Mouse (Mus musculus): ENCODE measurements around the gene Cyp8b1.

Gene Cyp8b1

GRCm38 (mm10) chr9:121926634-121927405 lies 10.7 kb upstream of the Cyp8b1 start:
- Histone ChIP-seq H3K36me3 (ENCODE audit: insufficient read depth, low read length) (no peaks in the 10 kb centered on the region), H3K4me1 (replicated peaks; ENCODE audit: low read depth, low read length) (no peaks in the 10 kb centered on the region), H3K4me3 (replicated peaks; ENCODE audit: low read length) (no peak overlapping the region), H3K27me3 (ENCODE audit: insufficient read depth, low read length) (peaks cover 29% of the 10 kb centered on the region), H3K9me3 (ENCODE audit: low read length) (no peaks in the 10 kb centered on the region)
- TF ChIP-seq POU5F1 (IDR thresholded peaks at IDR 0.05; ENCODE audit: borderline replicate concordance, low read length) (no peak), CTCF (conservative IDR thresholded peaks at IDR 0.05; ENCODE audit: low read length) (no peak), NANOG (IDR thresholded peaks at IDR 0.05; ENCODE audit: borderline replicate concordance, low read length) (no peak)

- Histone ChIP-seq H3K4me1 (replicated peaks; ENCODE audit: low read depth, low read length) (no peaks in the 10 kb centered on the region), H3K9me3 (ENCODE audit: low read length) (no peaks in the 10 kb centered on the region), H3K4me3 (replicated peaks; ENCODE audit: low read length) (no peak overlapping the region), H3K36me3 (ENCODE audit: insufficient read depth, low read length) (no peaks in the 10 kb centered on the region), H3K27me3 (ENCODE audit: insufficient read depth, low read length) (peaks cover 29% of the 10 kb centered on the region)
- TF ChIP-seq CTCF (conservative IDR thresholded peaks at IDR 0.05; ENCODE audit: low read length) (no peak), POU5F1 (IDR thresholded peaks at IDR 0.05; ENCODE audit: borderline replicate concordance, low read length) (no peak), NANOG (IDR thresholded peaks at IDR 0.05; ENCODE audit: borderline replicate concordance, low read length) (no peak)
These were observed 9.9 kb upstream of the Cyp8b1 start for GRCm38 (mm10) chr9:121925959-121926358.

GRCm38 (mm10) chr9:121924901-121925560 lies 8.9 kb upstream of the Cyp8b1 start:
- Histone ChIP-seq H3K4me1 (replicated peaks; ENCODE audit: low read depth, low read length) (peaks cover 4% of the 10 kb centered on the region), H3K9me3 (ENCODE audit: low read length) (no peaks in the 10 kb centered on the region), H3K4me3 (replicated peaks; ENCODE audit: low read length) (no peak overlapping the region), H3K36me3 (ENCODE audit: insufficient read depth, low read length) (no peaks in the 10 kb centered on the region), H3K27me3 (ENCODE audit: insufficient read depth, low read length) (peaks cover 29% of the 10 kb centered on the region)
- TF ChIP-seq CTCF (conservative IDR thresholded peaks at IDR 0.05; ENCODE audit: low read length) (no peak), NANOG (IDR thresholded peaks at IDR 0.05; ENCODE audit: borderline replicate concordance, low read length) (no peak), POU5F1 (IDR thresholded peaks at IDR 0.05; ENCODE audit: borderline replicate concordance, low read length) (no peak)

GRCm38 (mm10) chr9:121923906-121924305 lies 7.8 kb upstream of the Cyp8b1 start:
- TF ChIP-seq CTCF (conservative IDR thresholded peaks at IDR 0.05; ENCODE audit: low read length): no peak
- no peak for TF ChIP-seq POU5F1 (IDR thresholded peaks at IDR 0.05; ENCODE audit: borderline replicate concordance, low read length)
- TF ChIP-seq NANOG (IDR thresholded peaks at IDR 0.05; ENCODE audit: borderline replicate concordance, low read length): no peak
- H3K36me3 ChIP-seq (ENCODE audit: insufficient read depth, low read length): no peaks in the 10 kb centered on the region
- no peak overlapping the region for H3K4me3 ChIP-seq (replicated peaks; ENCODE audit: low read length)

GRCm38 (mm10) chr9:121923443-121923842 lies 7.3 kb upstream of the Cyp8b1 start:
- no peak for TF ChIP-seq NANOG (IDR thresholded peaks at IDR 0.05; ENCODE audit: borderline replicate concordance, low read length)
- TF ChIP-seq CTCF (conservative IDR thresholded peaks at IDR 0.05; ENCODE audit: low read length): no peak
- TF ChIP-seq POU5F1 (IDR thresholded peaks at IDR 0.05; ENCODE audit: borderline replicate concordance, low read length): no peak

More at GRCm38 (mm10) chr9:121923906-121924305, 7.8 kb upstream of the Cyp8b1 start:
- peaks cover 29% of the 10 kb centered on the region for H3K27me3 ChIP-seq (ENCODE audit: insufficient read depth, low read length)
- H3K9me3 ChIP-seq (ENCODE audit: low read length): no peaks in the 10 kb centered on the region
- H3K4me1 ChIP-seq (replicated peaks; ENCODE audit: low read depth, low read length): peaks cover 14% of the 10 kb centered on the region

GRCm38 (mm10) chr9:121919027-121919501 lies 3.0 kb upstream of the Cyp8b1 start:
- TF ChIP-seq CTCF (conservative IDR thresholded peaks at IDR 0.05; ENCODE audit: low read length): no peak
- TF ChIP-seq POU5F1 (IDR thresholded peaks at IDR 0.05; ENCODE audit: borderline replicate concordance, low read length): no peak
- no peak for TF ChIP-seq NANOG (IDR thresholded peaks at IDR 0.05; ENCODE audit: borderline replicate concordance, low read length)
- Histone ChIP-seq H3K4me3 (replicated peaks; ENCODE audit: low read length) (no peak overlapping the region), H3K4me1 (replicated peaks; ENCODE audit: low read depth, low read length) (peaks cover 16% of the 10 kb centered on the region), H3K9me3 (ENCODE audit: low read length) (no peaks in the 10 kb centered on the region), H3K27me3 (ENCODE audit: insufficient read depth, low read length) (peaks cover 29% of the 10 kb centered on the region), H3K36me3 (ENCODE audit: insufficient read depth, low read length) (no peaks in the 10 kb centered on the region)

More at GRCm38 (mm10) chr9:121923443-121923842, 7.3 kb upstream of the Cyp8b1 start:
- peaks cover 29% of the 10 kb centered on the region for H3K27me3 ChIP-seq (ENCODE audit: insufficient read depth, low read length)
- no peak overlapping the region for H3K4me3 ChIP-seq (replicated peaks; ENCODE audit: low read length)
- H3K9me3 ChIP-seq (ENCODE audit: low read length): no peaks in the 10 kb centered on the region
- peaks cover 16% of the 10 kb centered on the region for H3K4me1 ChIP-seq (replicated peaks; ENCODE audit: low read depth, low read length)
- no peaks in the 10 kb centered on the region for H3K36me3 ChIP-seq (ENCODE audit: insufficient read depth, low read length)

- Histone ChIP-seq H3K4me1 (replicated peaks; ENCODE audit: low read depth, low read length) (peaks cover 13% of the 10 kb centered on the region), H3K4me3 (replicated peaks; ENCODE audit: low read length) (no peak overlapping the region), H3K9me3 (ENCODE audit: low read length) (no peaks in the 10 kb centered on the region), H3K36me3 (ENCODE audit: insufficient read depth, low read length) (no peaks in the 10 kb centered on the region), H3K27me3 (ENCODE audit: insufficient read depth, low read length) (peaks cover 44% of the 10 kb centered on the region)
- TF ChIP-seq CTCF (conservative IDR thresholded peaks at IDR 0.05; ENCODE audit: low read length) (no peak), POU5F1 (IDR thresholded peaks at IDR 0.05; ENCODE audit: borderline replicate concordance, low read length) (no peak), NANOG (IDR thresholded peaks at IDR 0.05; ENCODE audit: borderline replicate concordance, low read length) (no peak)
These were observed 1.0 kb downstream of the Cyp8b1 start for GRCm38 (mm10) chr9:121915056-121915455.

GRCm38 (mm10) chr9:121914226-121914757 lies 1.8 kb downstream of the Cyp8b1 start:
- H3K27me3 ChIP-seq (ENCODE audit: insufficient read depth, low read length): peaks cover 50% of the 10 kb centered on the region
- H3K36me3 ChIP-seq (ENCODE audit: insufficient read depth, low read length): no peaks in the 10 kb centered on the region
- no peaks in the 10 kb centered on the region for H3K9me3 ChIP-seq (ENCODE audit: low read length)
- TF ChIP-seq POU5F1 (IDR thresholded peaks at IDR 0.05; ENCODE audit: borderline replicate concordance, low read length) (no peak), NANOG (IDR thresholded peaks at IDR 0.05; ENCODE audit: borderline replicate concordance, low read length) (no peak), CTCF (conservative IDR thresholded peaks at IDR 0.05; ENCODE audit: low read length) (no peak)
- no peak overlapping the region for H3K4me3 ChIP-seq (replicated peaks; ENCODE audit: low read length)
- peaks cover 7% of the 10 kb centered on the region for H3K4me1 ChIP-seq (replicated peaks; ENCODE audit: low read depth, low read length)

Data from E14TG2a.4 (cell line).